Mouse (Mus musculus) limb, embryonic 12.5 days (tissue): ENCODE results near the gene Rexo2. TPM values are rescaled to one million over a fixed set of nuclear protein-coding genes. Genes with fewer than 3 reads are reported as not detected.

Experiments
- ATAC-seq: fragments of 200-750 bp; cut with Nextera tagmentation; 2 replicates; pipeline ENCODE4 v1.8.0; 2017; ENCODE audit warnings: low read depth, moderate TSS enrichment; ENCODE audit not compliant: insufficient number of reproducible peaks, insufficient read depth, low FRiP score, low TSS enrichment
- H3K27ac ChIP-seq: fragments of 300-500 bp; sonication (generic); 2 replicates; pipeline ENCODE4 v1.5.1; 2016; ENCODE audit warnings: mild to moderate bottlenecking, moderate library complexity
- H3K27me3 ChIP-seq: fragments of 300-500 bp; sonication (generic); 2 replicates; pipeline ENCODE4 v1.6.1; 2016; ENCODE audit warnings: mild to moderate bottlenecking, moderate library complexity
- H3K36me3 ChIP-seq: fragments of 300-500 bp; sonication (generic); 2 replicates; pipeline ENCODE4 v1.6.1; 2016; ENCODE audit warnings: mild to moderate bottlenecking, moderate library complexity
- H3K4me1 ChIP-seq: fragments of 300-500 bp; sonication (generic); replicated peaks from 2 replicates; pipeline ENCODE4 v1.6.1; 2016
- H3K4me2 ChIP-seq: fragments of 300-500 bp; sonication (generic); 2 replicates; pipeline ENCODE4 v1.6.1; 2016; ENCODE audit warnings: mild to moderate bottlenecking, moderate library complexity
- H3K4me3 ChIP-seq: fragments of 300-500 bp; sonication (generic); replicated peaks from 2 replicates; pipeline ENCODE4 v1.5.1; 2016; ENCODE audit warnings: mild to moderate bottlenecking
- H3K9ac ChIP-seq: fragments of 300-500 bp; sonication (generic); replicated peaks from 2 replicates; pipeline ENCODE4 v1.6.1; 2016; ENCODE audit warnings: mild to moderate bottlenecking, moderate library complexity
- H3K9me3 ChIP-seq: fragments of 300-500 bp; sonication (generic); 2 replicates; pipeline ENCODE4 v1.6.1; 2016; ENCODE audit warnings: mild to moderate bottlenecking, moderate library complexity
- WGBS: fragments of 180-500 bp; shearing (Covaris S2); methylation state at CpG from one replicate; pipeline ENCODE4 v1.1.7; 2016; 5-methylcytosine and 5-hydroxymethylcytosine counted together
- polyA plus RNA-seq: library from polyadenylated mRNA; unstranded; fragments of >200 nt; fragmentation: Nextera tagmentation; extraction: Ambion mirVana; gene quantifications from 2 replicates; pipeline ENCODE4 v1.2.1, GENCODE M21; 2016

Rexo2 gene
- polyA plus RNA-seq, 1 experiment from 2014 or later: 93.8 TPM

DNA sequence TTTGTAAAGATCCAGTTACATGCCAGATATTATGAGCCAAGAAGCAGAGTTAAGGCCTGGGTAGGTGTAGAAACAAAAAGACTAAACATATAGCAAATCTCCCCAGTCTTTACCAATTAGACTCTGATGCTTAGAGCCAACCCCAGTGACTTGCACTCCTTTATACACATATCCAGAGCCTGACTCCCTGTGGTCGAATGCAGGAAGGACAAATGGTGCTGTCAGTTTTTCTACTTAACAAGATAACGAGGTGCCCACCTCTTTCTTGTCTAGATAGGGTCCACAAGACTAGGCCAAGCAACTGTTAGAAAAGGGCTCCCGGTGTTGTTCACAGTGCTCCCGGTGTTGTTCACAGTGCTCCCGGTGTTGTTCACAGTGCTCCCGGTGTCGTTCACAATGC lies 20.8 kb upstream of the Rexo2 start:
- Histone ChIP-seq H3K9me3 (0 out of 2 replicates have a peak, but pooled peaks cover 2% of the 10 kb centered on the region), H3K4me3 (no peak overlapping the region), H3K36me3 (no peaks in the 10 kb centered on the region), H3K9ac (no peak overlapping the region), H3K4me1 (peaks cover 1% of the 10 kb centered on the region; the same call in 1 of the 2 replicates), H3K27ac (no peak overlapping the region), H3K4me2 (no peak overlapping the region), H3K27me3 (0 out of 2 replicates have a peak, but pooled peaks cover 3% of the 10 kb centered on the region)
- 83% methylated on average over 7 of the region's 7 CpGs for WGBS
- ATAC-seq: no peak

DNA sequence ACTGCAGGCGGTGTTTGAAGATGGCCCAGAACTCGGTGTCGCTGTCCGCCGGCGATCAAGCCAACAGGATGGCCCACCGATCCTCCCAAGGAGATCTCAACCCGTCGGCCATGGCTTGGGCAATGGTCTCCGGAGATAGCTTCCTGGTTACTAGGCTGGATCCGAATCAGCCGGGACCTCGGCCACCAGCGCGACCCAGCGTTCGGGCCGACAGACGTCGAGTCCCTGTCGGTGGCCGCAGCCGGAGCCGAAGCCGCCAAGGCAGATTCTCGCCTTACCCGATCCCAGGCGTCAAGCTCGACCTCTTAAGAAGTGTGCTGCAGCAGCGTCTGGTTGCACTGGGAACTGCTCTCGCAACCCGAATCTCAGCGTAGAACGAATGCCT lies 15.1 kb upstream of the Rexo2 start:
- 0 out of 2 replicates have a peak, but pooled peaks cover 3% of the 10 kb centered on the region for H3K9me3 ChIP-seq
- H3K27ac ChIP-seq: peak overlapping the region; percentile 89
- peaks cover 14% of the 10 kb centered on the region for H3K4me1 ChIP-seq
- H3K9ac ChIP-seq: peak overlapping the region; percentile 93
- peak overlapping the region; percentile 83 for H3K4me2 ChIP-seq
- peak overlapping the region; percentile 83 for H3K4me3 ChIP-seq
- ATAC-seq: peak; percentile 63; the same call in 1 of the 2 replicates
- WGBS: 4% methylated on average over 34 of the region's 34 CpGs
- H3K27me3 ChIP-seq: 0 out of 2 replicates have a peak, but pooled peaks cover 3% of the 10 kb centered on the region
- H3K36me3 ChIP-seq: peaks cover 26% of the 10 kb centered on the region

DNA sequence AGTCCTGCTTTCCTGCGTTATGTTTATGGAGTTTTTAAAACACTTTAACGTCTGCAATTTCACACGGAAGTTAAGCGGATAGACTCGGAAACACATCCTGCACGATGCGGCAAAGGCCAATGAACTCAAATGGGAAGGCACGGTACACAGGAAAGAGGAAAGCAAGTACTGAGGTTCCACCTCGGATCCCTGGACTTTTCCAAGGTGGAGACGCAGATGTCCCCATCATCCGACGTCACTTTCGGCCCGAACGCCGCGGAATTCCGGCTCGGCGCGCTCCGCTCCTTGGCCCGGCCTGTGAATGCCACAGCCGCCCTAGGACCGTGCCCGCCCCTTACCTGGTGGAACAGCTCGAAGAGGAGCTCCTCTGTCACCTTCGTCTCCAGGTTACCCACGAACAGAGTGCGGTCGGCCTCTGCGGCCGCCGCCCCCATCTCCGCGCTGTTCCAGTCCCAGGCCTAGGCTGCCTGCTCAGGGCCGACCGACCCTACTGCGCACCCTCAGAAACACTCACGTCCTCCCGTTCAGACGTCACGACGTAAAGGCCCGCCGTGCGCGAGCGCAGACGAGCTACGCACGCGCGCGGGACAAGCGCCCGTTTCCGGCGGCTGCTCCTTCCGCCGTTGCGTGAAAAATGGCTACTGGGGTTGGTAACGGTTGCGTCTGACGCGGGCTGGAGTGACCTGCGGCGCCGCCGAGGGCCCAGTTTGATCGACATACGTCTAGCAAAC lies 14.6 kb upstream of the Rexo2 start, which contains the start of the genes Rbm7 and Gm5617:
TSS of gene Rbm7 (minus strand) at position 483 of the 731 bp plus-strand sequence.
TSS of gene Gm5617 (plus strand) at position 626 of the 731 bp plus-strand sequence.
- H3K27ac ChIP-seq: peak within 1 kb of the TSS; percentile 89
- peak within 1 kb of the TSS; percentile 93 for H3K9ac ChIP-seq
- H3K36me3 ChIP-seq: peaks cover 32% of the 10 kb centered on the region
- peaks cover 14% of the 10 kb centered on the region for H3K4me1 ChIP-seq
- H3K27me3 ChIP-seq: 0 out of 2 replicates have a peak, but pooled peaks cover 3% of the 10 kb centered on the region
- ATAC-seq: peak; percentile 99
- WGBS: under 1% methylated on average over 72 of the region's 72 CpGs
- 0 out of 2 replicates have a peak, but pooled peaks cover 3% of the 10 kb centered on the region for H3K9me3 ChIP-seq
- H3K4me2 ChIP-seq: peak within 1 kb of the TSS; percentile 83
- H3K4me3 ChIP-seq: peak within 1 kb of the TSS; percentile 83

- Histone ChIP-seq H3K36me3 (peaks cover 21% of the 10 kb centered on the region; the same call in 1 of the 2 replicates), H3K27me3 (no peaks in the 10 kb centered on the region), H3K4me1 (peaks cover 13% of the 10 kb centered on the region), H3K9ac (no peak overlapping the region), H3K27ac (no peak overlapping the region), H3K9me3 (no peaks in the 10 kb centered on the region), H3K4me3 (peak overlapping the region; percentile 79), H3K4me2 (peak overlapping the region; percentile 82)
- ATAC-seq: no peak
- WGBS: 29% methylated on average over 20 of the region's 20 CpGs
These were observed 1.1 kb upstream of the Rexo2 start for GRCm38 (mm10) chr9:48481214-48482134.

DNA sequence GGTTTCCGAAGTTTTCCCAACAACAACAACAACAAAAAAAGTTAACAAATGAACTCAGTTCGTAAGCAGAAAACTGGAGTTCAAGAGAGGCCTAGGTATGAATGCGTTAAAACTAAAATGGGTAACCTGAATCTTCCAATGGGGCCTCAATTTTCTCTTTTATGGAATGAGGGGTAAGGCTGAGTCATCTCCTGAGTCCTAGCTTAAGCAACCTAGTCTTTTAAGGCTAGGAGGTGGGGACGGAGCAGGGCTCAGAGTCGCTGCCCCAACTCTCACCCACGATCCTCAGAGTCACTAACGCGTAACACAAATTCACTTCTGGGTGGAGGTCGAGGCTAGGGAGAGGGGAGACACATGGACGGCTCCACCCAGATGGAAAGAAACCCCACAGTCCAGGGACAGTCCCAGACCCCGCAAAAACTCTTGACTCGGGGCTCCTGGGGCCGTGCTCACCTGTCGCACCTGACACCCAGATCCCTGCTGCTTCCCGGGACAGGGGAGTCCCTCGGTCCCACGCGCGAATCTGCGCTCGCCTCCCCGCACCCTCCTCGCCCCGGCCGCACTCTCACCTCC lies 499 bp downstream of the Rexo2 start:
- 6% methylated on average over 24 of the region's 25 CpGs for WGBS

DNA sequence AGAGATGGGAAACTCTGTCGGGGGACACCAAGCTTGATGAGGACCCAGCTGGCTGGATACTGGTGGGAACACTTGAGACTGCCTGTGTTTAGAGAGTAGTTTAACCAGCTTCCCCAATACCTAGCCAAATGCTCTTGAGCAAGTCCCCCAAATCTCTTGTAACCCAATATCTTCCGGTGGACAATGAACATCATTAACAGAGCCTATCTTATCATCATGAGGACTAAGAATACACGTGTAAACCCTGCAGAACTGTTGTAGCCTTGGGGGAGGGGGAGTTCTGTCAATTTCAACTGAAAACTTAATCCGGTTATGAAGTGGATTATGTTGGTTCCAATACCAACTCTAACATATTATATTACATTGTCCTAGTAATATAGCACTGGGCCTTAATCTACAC lies 1.6 kb downstream of the Rexo2 start:
- no peak overlapping the region for H3K27ac ChIP-seq
- no peak for ATAC-seq
- H3K4me3 ChIP-seq: no peak overlapping the region
- H3K9me3 ChIP-seq: no peaks in the 10 kb centered on the region
- H3K9ac ChIP-seq: no peak overlapping the region
- H3K4me1 ChIP-seq: peaks cover 13% of the 10 kb centered on the region
- no peaks in the 10 kb centered on the region for H3K27me3 ChIP-seq
- H3K4me2 ChIP-seq: no peak overlapping the region
- H3K36me3 ChIP-seq: peaks cover 36% of the 10 kb centered on the region
- WGBS: 92% methylated on average over 4 of the region's 4 CpGs

More for the DNA sequence above, 499 bp downstream of the Rexo2 start:
- H3K36me3 ChIP-seq: peaks cover 31% of the 10 kb centered on the region
- peaks cover 13% of the 10 kb centered on the region for H3K4me1 ChIP-seq
- peak overlapping the region; percentile 79 for H3K4me3 ChIP-seq
- ATAC-seq: peak; percentile 81
- H3K27me3 ChIP-seq: no peaks in the 10 kb centered on the region
- H3K4me2 ChIP-seq: peak overlapping the region; percentile 82
- no peaks in the 10 kb centered on the region for H3K9me3 ChIP-seq
- H3K9ac ChIP-seq: peak overlapping the region; percentile 72
- no peak overlapping the region for H3K27ac ChIP-seq

DNA sequence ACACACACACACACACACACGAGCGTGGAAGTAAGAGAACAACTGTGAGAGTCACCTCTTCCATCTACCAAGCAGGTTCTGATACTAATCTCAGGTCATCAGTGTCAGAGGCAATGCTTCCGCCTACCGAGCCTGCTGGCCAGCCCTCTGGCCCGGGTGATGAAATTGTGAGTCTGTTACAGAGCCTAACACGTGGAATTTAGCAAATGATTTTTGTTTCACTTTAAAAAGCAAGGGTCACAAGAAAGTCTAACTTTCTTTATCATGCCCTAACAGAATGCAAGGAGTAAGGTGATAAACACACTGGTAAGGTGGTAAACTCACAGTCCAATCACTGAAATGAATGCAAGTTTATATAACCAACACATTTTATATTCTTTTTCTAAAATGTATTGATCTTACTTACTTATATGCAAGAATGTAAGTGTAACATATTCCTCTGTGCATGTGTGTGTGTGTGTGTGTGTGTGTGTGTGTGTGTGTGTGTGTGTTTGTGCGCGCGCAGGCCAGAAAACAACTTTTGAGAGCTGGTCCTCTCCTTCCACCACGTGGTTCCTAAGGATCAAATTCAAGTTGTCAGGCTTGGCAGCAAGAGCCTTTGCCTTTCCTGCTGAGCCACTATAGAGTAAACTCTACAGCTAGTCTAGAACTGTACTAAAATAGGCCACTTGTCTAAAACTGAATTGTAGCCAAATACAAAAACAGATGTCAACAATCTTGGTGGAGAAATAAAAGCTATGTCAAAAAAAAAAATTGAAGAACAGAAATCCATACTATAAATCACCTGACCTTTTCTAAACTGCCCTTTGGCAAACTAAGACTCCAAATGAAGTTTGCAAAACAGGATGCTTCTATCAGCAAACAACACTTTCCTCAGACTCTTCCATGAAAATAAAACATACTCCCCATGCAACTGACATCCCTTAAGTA lies 3.9 kb downstream of the Rexo2 start:
- no peak for ATAC-seq
- peaks cover 51% of the 10 kb centered on the region for H3K36me3 ChIP-seq
- no peak overlapping the region for H3K4me2 ChIP-seq
- no peaks in the 10 kb centered on the region for H3K27me3 ChIP-seq
- no peaks in the 10 kb centered on the region for H3K9me3 ChIP-seq
- no peak overlapping the region for H3K9ac ChIP-seq
- peaks cover 8% of the 10 kb centered on the region for H3K4me1 ChIP-seq
- no peak overlapping the region for H3K4me3 ChIP-seq
- 95% methylated on average over 10 of the region's 10 CpGs for WGBS
- no peak overlapping the region for H3K27ac ChIP-seq

- Histone ChIP-seq H3K9me3 (no peaks in the 10 kb centered on the region), H3K4me2 (no peak overlapping the region), H3K27ac (no peak overlapping the region), H3K9ac (no peak overlapping the region), H3K27me3 (no peaks in the 10 kb centered on the region), H3K4me3 (no peak overlapping the region), H3K36me3 (peaks cover 65% of the 10 kb centered on the region), H3K4me1 (peaks cover under 1% of the 10 kb centered on the region)
- ATAC-seq: no peak
- 89% methylated on average over 9 of the region's 9 CpGs for WGBS
These were observed 6.1 kb downstream of the Rexo2 start for GRCm38 (mm10) chr9:48474367-48474766.

- H3K36me3 ChIP-seq: peaks cover 67% of the 10 kb centered on the region
- no peak overlapping the region for H3K4me2 ChIP-seq
- no peaks in the 10 kb centered on the region for H3K4me1 ChIP-seq
- H3K27ac ChIP-seq: no peak overlapping the region
- no peak overlapping the region for H3K4me3 ChIP-seq
- H3K27me3 ChIP-seq: no peaks in the 10 kb centered on the region
- ATAC-seq: no peak
- H3K9me3 ChIP-seq: no peaks in the 10 kb centered on the region
- WGBS: 92% methylated on average over 12 of the region's 12 CpGs
- H3K9ac ChIP-seq: no peak overlapping the region
These were observed 7.3 kb downstream of the Rexo2 start for GRCm38 (mm10) chr9:48473131-48473530.

GRCm38 (mm10) chr9:48472441-48473025 lies 7.9 kb downstream of the Rexo2 start:
- Histone ChIP-seq H3K4me1 (no peaks in the 10 kb centered on the region), H3K27me3 (no peaks in the 10 kb centered on the region), H3K27ac (no peak overlapping the region), H3K4me3 (no peak overlapping the region), H3K4me2 (no peak overlapping the region), H3K9me3 (no peaks in the 10 kb centered on the region), H3K36me3 (peaks cover 67% of the 10 kb centered on the region), H3K9ac (no peak overlapping the region)
- WGBS: 91% methylated on average over 15 of the region's 15 CpGs
- ATAC-seq: no peak
